Mouse (Mus musculus) heart, postnatal 0 days (tissue): ENCODE results near the gene C1qc.

ENCODE experiments used
- CTCF ChIP-seq: IDR thresholded peaks from 2 replicates; pipeline ENCODE4 v1.5.1; 2016; ENCODE audit warnings: antibody characterized with exemption, control low read depth, low read depth
- EP300 ChIP-seq: IDR thresholded peaks from 2 replicates; pipeline ENCODE4 v1.6.1; 2016; ENCODE audit warnings: antibody characterized with exemption, low read depth

GRCm38 (mm10) chr4:136894821-136895220 lies 2.0 kb upstream of the C1qc start:
- TF ChIP-seq CTCF = no peak
- TF ChIP-seq EP300 = no peak
